Mouse (Mus musculus) heart, adult 2 months (tissue): ENCODE measurements around the gene Iqcb1. TPM values are rescaled to one million over a fixed set of nuclear protein-coding genes. Genes with fewer than 3 reads are reported as not detected.
"Not testable (repeated sequence)": the region's sequence is repeated elsewhere in the genome, so short reads cannot be mapped to it uniquely, and the experiment has no call there.

Source experiments
- DNase-seq, 2 experiments: peaks; one replicate each; pipeline ENCODE4 v3.0.0; 2021
- H3K27ac ChIP-seq: fragments of 200-600 bp; 2 replicates; pipeline ENCODE4 v1.8.1; 2022
- H3K27me3 ChIP-seq: fragments of 200-500 bp; 2 replicates; pipeline ENCODE4 v1.6.1; 2012; ENCODE audit warnings: mild to moderate bottlenecking, low read length, inconsistent platforms, mixed read lengths; ENCODE audit not compliant: control insufficient read depth, insufficient read depth
- H3K36me3 ChIP-seq: fragments of 200-500 bp; 2 replicates; pipeline ENCODE4 v1.6.1; 2012; ENCODE audit warnings: low read length, inconsistent platforms; ENCODE audit not compliant: control insufficient read depth, insufficient read depth
- H3K4me1 ChIP-seq: fragments of 200-500 bp; 2 replicates; pipeline ENCODE4 v1.6.1; 2011; ENCODE audit warnings: low read length; ENCODE audit not compliant: control insufficient read depth, insufficient read depth
- H3K4me3 ChIP-seq: fragments of 200-600 bp; 2 replicates; pipeline ENCODE4 v1.8.1; 2022
- H3K79me2 ChIP-seq: fragments of 200-500 bp; replicated peaks from 2 replicates; pipeline ENCODE4 v1.6.1; 2012; ENCODE audit warnings: mild to moderate bottlenecking, inconsistent platforms, low read length, moderate library complexity, mixed read lengths; ENCODE audit not compliant: control insufficient read depth, insufficient read depth
- H3K9ac ChIP-seq: fragments of 200-500 bp; 2 replicates; pipeline ENCODE4 v1.6.1; 2012; ENCODE audit warnings: low read depth, mild to moderate bottlenecking, control low read depth, inconsistent platforms, low read length, mixed read lengths
- CTCF ChIP-seq: fragments of 200-600 bp; IDR thresholded peaks from 2 replicates; pipeline ENCODE4 v1.8.1; 2022; ENCODE audit warnings: antibody characterized with exemption, mild to moderate bottlenecking, moderate library complexity
- EP300 ChIP-seq: fragments of 200-500 bp; IDR thresholded peaks from 2 replicates; pipeline ENCODE4 v1.6.1; 2011; ENCODE audit warnings: low read depth, low read length, control low read depth; ENCODE audit not compliant: insufficient read depth
- POLR2A ChIP-seq: fragments of 200-500 bp; IDR thresholded peaks from 2 replicates; pipeline ENCODE4 v1.6.1; 2011; ENCODE audit warnings: mild to moderate bottlenecking, low read depth, low read length, control low read depth; ENCODE audit not compliant: insufficient read depth
- WGBS: fragments of 180-500 bp; shearing (Covaris S2); methylation state at CpG from one replicate; pipeline ENCODE4 v1.1.7; 2018; 5-methylcytosine and 5-hydroxymethylcytosine counted together
- intact Hi-C: fragments of 180-260 bp; cut with DNase I; formaldehyde crosslinking; loops from one replicate; pipeline ENCODE4 v1.15.1; 2025
- polyA plus RNA-seq: library from polyadenylated mRNA; depleted of rRNA; stranded (reverse); fragments of >200 nt; gene quantifications from 2 replicates; pipeline ENCODE4 v1.2.3, GENCODE M21; 2012
- total RNA-seq, 2 experiments: library from RNA; stranded (reverse); gene quantifications; 2 replicates each; pipeline ENCODE4 v1.2.3; 2021

Gene Iqcb1
- total and polyA plus RNA-seq, 3 experiments = 3.8 to 14.1 (median 12.1) TPM

DNA sequence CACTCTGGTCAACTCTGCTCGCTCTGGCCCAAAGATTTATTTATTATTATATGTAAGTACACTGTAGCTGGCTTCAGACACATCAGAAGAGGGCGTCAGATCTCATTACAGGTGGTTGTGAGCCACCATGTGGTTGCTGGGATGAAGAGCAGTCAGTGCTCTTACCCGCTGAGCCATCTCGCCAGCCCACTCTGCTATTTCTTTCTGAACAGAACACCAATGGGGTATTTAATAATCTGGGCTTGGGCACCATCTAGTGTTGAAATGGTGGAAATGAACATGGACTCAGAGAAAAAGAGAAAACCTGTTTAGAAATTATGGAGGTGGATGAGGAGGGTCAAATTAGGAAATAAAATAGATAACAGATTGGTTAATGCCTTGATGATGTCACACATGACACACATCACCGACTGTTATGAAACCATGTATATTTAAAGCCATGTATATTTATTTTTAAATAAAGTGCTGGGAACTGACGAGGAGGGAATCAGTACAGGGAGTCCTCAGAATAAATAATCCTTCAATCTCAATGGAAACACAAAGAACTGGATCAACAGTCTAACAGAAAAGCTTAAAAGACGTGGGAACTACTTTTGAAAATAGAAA lies 10.8 kb upstream of the Iqcb1 start:
- TF ChIP-seq CTCF = peak; percentile 88
- TF ChIP-seq EP300 = no peak
- Histone ChIP-seq H3K36me3 (no peaks in the 10 kb centered on the region), H3K4me1 (no peaks in the 10 kb centered on the region), H3K4me3 (no peak overlapping the region), H3K27me3 (no peaks in the 10 kb centered on the region), H3K79me2 (no peaks in the 10 kb centered on the region), H3K9ac (no peak overlapping the region), H3K27ac (no peak overlapping the region)
- intact Hi-C loops = loop anchor here (1.0 to 5.0 kb wide), 2 partner anchors 90 to 344 kb away; no protein-coding TSS in a partner anchor
- DNase-seq = peak; percentile 44 to 69
- WGBS = 18% methylated on average over 7 of the region's 7 CpGs

DNA sequence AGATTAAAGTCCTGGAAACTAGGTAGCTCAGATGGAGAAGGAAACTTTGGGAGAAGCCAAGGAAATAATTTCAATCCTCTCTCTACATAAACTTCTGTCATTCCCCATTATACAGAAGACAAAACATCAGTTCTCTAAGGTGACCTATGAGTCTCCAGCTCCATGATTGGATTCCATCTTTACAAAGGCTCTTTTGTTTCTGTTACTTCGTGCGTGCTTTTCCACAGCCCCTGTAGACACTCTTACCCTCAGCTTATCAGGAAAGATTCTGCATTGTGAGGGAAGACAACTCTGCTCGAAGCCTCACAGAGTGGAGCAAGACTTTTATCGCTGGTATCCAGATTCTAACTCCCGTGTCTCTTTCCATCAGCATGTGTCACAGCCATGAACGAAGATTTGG lies 8.2 kb upstream of the Iqcb1 start:
- Histone ChIP-seq H3K79me2 (no peaks in the 10 kb centered on the region), H3K36me3 (no peaks in the 10 kb centered on the region), H3K4me1 (no peaks in the 10 kb centered on the region), H3K4me3 (no peak overlapping the region), H3K27ac (no peak overlapping the region), H3K9ac (no peak overlapping the region), H3K27me3 (no peaks in the 10 kb centered on the region)
- 56% methylated on average over 6 of the region's 6 CpGs for WGBS
- TF ChIP-seq EP300 (no peak), POLR2A (no peak), CTCF (no peak)
- DNase-seq = no peak
- intact Hi-C loops = no loop called here

- WGBS = 67% methylated on average over 3 of the region's 3 CpGs
- H3K36me3 ChIP-seq = no peaks in the 10 kb centered on the region
- no peaks in the 10 kb centered on the region for H3K79me2 ChIP-seq
- no peak for TF ChIP-seq EP300
- TF ChIP-seq CTCF = no peak
- no peak for TF ChIP-seq POLR2A
- intact Hi-C loops = no loop called here
- H3K9ac ChIP-seq = no peak overlapping the region
- no peaks in the 10 kb centered on the region for H3K4me1 ChIP-seq
- H3K27ac ChIP-seq = no peak overlapping the region
- DNase-seq = no peak
- H3K4me3 ChIP-seq = no peak overlapping the region
- H3K27me3 ChIP-seq = no peaks in the 10 kb centered on the region
Measured at GRCm38 (mm10) chr16:36820747-36821146, 7.4 kb upstream of the Iqcb1 start.

DNA sequence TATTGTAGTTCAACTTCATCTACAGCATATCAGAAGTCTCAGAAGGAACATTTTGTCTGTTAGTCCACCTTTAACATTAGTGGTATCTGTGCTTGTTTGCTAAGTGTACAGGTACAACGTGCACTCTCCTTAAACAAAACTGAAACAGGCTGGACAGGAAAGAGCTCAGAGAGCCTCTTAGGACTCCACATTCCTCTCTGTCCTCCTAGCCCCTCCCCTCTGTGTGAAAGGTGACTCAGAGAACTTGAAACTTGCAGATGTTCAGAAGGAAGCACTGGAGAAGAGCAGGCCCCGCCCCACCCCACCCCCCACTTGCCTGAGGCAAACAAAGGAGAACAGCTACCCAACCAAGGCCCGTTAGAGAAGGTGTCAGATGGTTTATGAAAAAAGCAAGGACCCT lies 6.7 kb upstream of the Iqcb1 start:
- Histone ChIP-seq H3K79me2 (no peaks in the 10 kb centered on the region), H3K27ac (no peak overlapping the region), H3K4me1 (no peaks in the 10 kb centered on the region), H3K4me3 (no peak overlapping the region), H3K36me3 (no peaks in the 10 kb centered on the region), H3K9ac (no peak overlapping the region), H3K27me3 (no peaks in the 10 kb centered on the region)
- no peak for DNase-seq
- WGBS = 9% methylated on average over 3 of the region's 3 CpGs
- intact Hi-C loops = no loop called here
- TF ChIP-seq CTCF (no peak), EP300 (no peak), POLR2A (no peak)

- WGBS = 11% methylated on average over 11 of the region's 11 CpGs
- intact Hi-C loops = loop anchor here (5.0 kb wide), 2 partner anchors 45 to 185 kb away; partner anchors contain the start of gene Polq
- H3K79me2 ChIP-seq = peaks cover 2% of the 10 kb centered on the region; the same call in 1 of the 2 replicates
- peak overlapping the region; percentile 86 for H3K4me3 ChIP-seq
- DNase-seq = no peak
- H3K9ac ChIP-seq = peak overlapping the region; percentile 87
- no peaks in the 10 kb centered on the region for H3K27me3 ChIP-seq
- no peak for TF ChIP-seq POLR2A
- no peak for TF ChIP-seq EP300
- TF ChIP-seq CTCF = no peak
- no peaks in the 10 kb centered on the region for H3K36me3 ChIP-seq
- peak overlapping the region; percentile 15; the same call in 1 of the 2 replicates for H3K27ac ChIP-seq
- H3K4me1 ChIP-seq = peaks cover 2% of the 10 kb centered on the region
Measured at GRCm38 (mm10) chr16:36827611-36828053, 553 bp upstream of the Iqcb1 start.

- Histone ChIP-seq H3K27ac (peak overlapping the region; percentile 66), H3K9ac (peak overlapping the region; percentile 54), H3K36me3 (no peaks in the 10 kb centered on the region), H3K4me3 (peak overlapping the region; percentile 86), H3K4me1 (peaks cover 2% of the 10 kb centered on the region), H3K79me2 (peaks cover 2% of the 10 kb centered on the region; the same call in 1 of the 2 replicates), H3K27me3 (no peaks in the 10 kb centered on the region)
- WGBS = 19% methylated on average over 11 of the region's 11 CpGs
- peak in 1 of 2 experiments; percentile 19 for DNase-seq
- TF ChIP-seq POLR2A (no peak), CTCF (no peak), EP300 (no peak)
- intact Hi-C loops = loop anchor here (5.0 kb wide), 2 partner anchors 43 to 183 kb away; partner anchors contain the start of gene Polq
Measured at GRCm38 (mm10) chr16:36828820-36829219, 635 bp downstream of the Iqcb1 start.

DNA sequence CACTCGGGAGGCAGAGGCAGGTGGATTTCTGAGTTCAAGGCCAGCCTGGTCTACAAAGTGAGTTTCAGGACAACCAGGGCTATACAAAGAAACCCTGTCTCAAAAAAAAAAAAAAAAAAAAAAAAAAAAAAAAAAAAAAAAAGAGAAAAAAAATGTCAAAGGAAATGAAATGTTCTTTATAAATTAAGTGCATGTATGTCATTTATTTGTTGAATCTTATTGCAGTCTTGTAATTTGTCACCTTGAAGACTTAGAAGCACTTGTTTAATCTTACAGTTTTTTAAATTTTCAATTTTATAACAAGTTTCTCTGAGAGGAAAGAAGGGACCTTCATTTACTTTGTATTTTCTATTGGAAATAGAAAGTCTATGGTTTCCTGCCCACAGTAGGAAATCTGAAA lies 18.7 kb downstream of the Iqcb1 start:
- H3K36me3 ChIP-seq, H3K4me1 ChIP-seq, H3K27me3 ChIP-seq, H3K79me2 ChIP-seq, DNase-seq, H3K27ac ChIP-seq, H3K9ac ChIP-seq, H3K4me3 ChIP-seq, intact Hi-C loops: not testable (repeated sequence)
- 91% methylated on average over 1 of the region's 1 CpGs for WGBS
